Mouse (Mus musculus): ENCODE results near the gene Sh2b3. TPM values are rescaled to one million over a fixed set of nuclear protein-coding genes. Genes with fewer than 3 reads are reported as not detected.

Sh2b3 gene
- total and polyA plus RNA-seq, 2 experiments from 2014 or later: 6.4 to 23.8 TPM

DNA sequence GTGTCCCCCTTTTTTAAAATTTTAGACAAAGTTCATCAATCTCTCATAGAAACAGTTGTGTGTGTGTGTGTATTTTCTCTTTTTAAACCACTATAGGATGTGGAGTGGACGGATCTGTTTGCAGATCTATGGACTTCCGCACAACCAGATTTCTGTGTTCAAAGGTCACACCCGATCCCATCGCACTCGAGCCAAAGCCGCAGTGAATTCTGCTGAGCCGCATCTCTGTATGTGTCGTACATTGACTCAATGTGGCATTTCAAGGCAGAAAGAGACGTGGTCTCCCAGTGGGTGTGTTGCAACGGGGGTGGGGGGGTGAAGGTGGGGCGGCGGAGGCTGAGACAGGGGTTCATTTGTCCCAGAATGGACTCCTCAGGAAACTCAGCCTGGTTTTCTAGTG, 21.0 kb upstream of the Sh2b3 start:
- H3K4me3 ChIP-seq (ENCODE audit: low read depth, low read length): no peak overlapping the region
- no peak overlapping the region for H3K9ac ChIP-seq (replicated peaks; ENCODE audit: low read length, poor library complexity, severe bottlenecking)
- no peak for DNase-seq (ENCODE audit: low spot score)
- no peak for ATAC-seq (ENCODE audit: low FRiP score)
- WGBS: 87% methylated on average over 12 of the region's 12 CpGs
- H3K36me3 ChIP-seq (ENCODE audit: insufficient read depth, low read length): peaks cover 16% of the 10 kb centered on the region
- no peak overlapping the region for H3K27ac ChIP-seq (ENCODE audit: low read depth, low read length)
- no peaks in the 10 kb centered on the region for H3K4me1 ChIP-seq (ENCODE audit: insufficient read depth, low read length)
- no peak for TF ChIP-seq CTCF (IDR thresholded peaks at IDR 0.05)
- no peak overlapping the region for H3K4me2 ChIP-seq (ENCODE audit: low read depth, low read length, poor library complexity, severe bottlenecking)
- H3K9me3 ChIP-seq (ENCODE audit: low read length): peaks cover 5% of the 10 kb centered on the region; the same call in 1 of the 2 replicates
- no peaks in the 10 kb centered on the region for H3K27me3 ChIP-seq (ENCODE audit: insufficient read depth, low read length)

DNA sequence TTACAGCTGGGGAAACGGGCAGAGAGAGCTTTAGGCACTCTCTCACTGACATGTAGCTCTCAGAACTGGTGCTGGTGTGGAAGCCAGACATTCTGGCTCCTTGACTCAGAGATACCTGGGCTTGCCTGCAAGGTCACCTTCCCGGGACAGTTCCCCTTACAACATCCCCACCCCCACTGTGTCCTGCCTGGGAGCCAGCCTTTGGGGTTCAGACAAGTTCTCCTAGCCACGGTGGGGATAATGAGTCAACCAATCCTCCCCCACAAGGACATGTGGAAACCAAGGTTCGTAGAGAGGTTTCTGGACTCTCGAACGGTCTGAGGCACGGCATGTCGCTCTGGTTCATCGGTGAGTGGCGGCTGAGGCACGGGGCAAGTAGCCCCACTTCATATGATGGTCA, 19.3 kb upstream of the Sh2b3 start:
- TF ChIP-seq CTCF (IDR thresholded peaks at IDR 0.05): no peak
- Histone ChIP-seq H3K4me2 (ENCODE audit: low read depth, low read length, poor library complexity, severe bottlenecking) (no peak overlapping the region), H3K4me3 (ENCODE audit: low read depth, low read length) (no peak overlapping the region), H3K36me3 (ENCODE audit: insufficient read depth, low read length) (peaks cover 30% of the 10 kb centered on the region), H3K27me3 (ENCODE audit: insufficient read depth, low read length) (no peaks in the 10 kb centered on the region), H3K4me1 (ENCODE audit: insufficient read depth, low read length) (no peaks in the 10 kb centered on the region), H3K9me3 (ENCODE audit: low read length) (peaks cover 5% of the 10 kb centered on the region; the same call in 1 of the 2 replicates), H3K27ac (ENCODE audit: low read depth, low read length) (no peak overlapping the region), H3K9ac (replicated peaks; ENCODE audit: low read length, poor library complexity, severe bottlenecking) (no peak overlapping the region)
- 91% methylated on average over 11 of the region's 11 CpGs for WGBS
- ATAC-seq (ENCODE audit: low FRiP score) (no peak), DNase-seq (ENCODE audit: low spot score) (no peak)

DNA sequence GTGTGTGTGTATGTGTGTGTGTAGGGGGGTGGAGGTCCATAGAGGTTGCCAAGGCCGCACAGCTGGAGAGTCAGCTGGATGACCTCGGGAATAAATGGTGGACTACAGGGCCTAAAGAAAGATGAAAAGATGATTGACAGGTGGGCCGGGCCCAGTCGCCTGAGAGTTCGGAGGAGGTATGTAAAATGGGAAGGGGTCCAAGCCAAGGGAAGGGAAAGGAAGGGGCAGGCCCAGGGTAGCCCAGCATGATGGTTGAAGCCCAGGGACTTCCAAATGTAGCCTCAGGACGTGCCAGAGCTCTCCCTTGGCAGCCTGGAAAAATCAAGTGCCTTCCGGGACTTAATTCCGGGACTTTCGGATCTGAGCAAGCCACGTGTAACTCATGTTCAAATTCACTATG, 17.3 kb upstream of the Sh2b3 start:
- DNase-seq (ENCODE audit: low spot score): peak; percentile 51
- H3K4me2 ChIP-seq (ENCODE audit: low read depth, low read length, poor library complexity, severe bottlenecking): no peak overlapping the region
- no peak overlapping the region for H3K4me3 ChIP-seq (ENCODE audit: low read depth, low read length)
- TF ChIP-seq CTCF (IDR thresholded peaks at IDR 0.05): no peak
- peaks cover 24% of the 10 kb centered on the region for H3K36me3 ChIP-seq (ENCODE audit: insufficient read depth, low read length)
- no peak for ATAC-seq (ENCODE audit: low FRiP score)
- H3K9ac ChIP-seq (replicated peaks; ENCODE audit: low read length, poor library complexity, severe bottlenecking): no peak overlapping the region
- 43% methylated on average over 10 of the region's 10 CpGs for WGBS
- H3K4me1 ChIP-seq (ENCODE audit: insufficient read depth, low read length): peaks cover 13% of the 10 kb centered on the region
- no peaks in the 10 kb centered on the region for H3K27me3 ChIP-seq (ENCODE audit: insufficient read depth, low read length)
- no peaks in the 10 kb centered on the region for H3K9me3 ChIP-seq (ENCODE audit: low read length)
- H3K27ac ChIP-seq (ENCODE audit: low read depth, low read length): no peak overlapping the region

DNA sequence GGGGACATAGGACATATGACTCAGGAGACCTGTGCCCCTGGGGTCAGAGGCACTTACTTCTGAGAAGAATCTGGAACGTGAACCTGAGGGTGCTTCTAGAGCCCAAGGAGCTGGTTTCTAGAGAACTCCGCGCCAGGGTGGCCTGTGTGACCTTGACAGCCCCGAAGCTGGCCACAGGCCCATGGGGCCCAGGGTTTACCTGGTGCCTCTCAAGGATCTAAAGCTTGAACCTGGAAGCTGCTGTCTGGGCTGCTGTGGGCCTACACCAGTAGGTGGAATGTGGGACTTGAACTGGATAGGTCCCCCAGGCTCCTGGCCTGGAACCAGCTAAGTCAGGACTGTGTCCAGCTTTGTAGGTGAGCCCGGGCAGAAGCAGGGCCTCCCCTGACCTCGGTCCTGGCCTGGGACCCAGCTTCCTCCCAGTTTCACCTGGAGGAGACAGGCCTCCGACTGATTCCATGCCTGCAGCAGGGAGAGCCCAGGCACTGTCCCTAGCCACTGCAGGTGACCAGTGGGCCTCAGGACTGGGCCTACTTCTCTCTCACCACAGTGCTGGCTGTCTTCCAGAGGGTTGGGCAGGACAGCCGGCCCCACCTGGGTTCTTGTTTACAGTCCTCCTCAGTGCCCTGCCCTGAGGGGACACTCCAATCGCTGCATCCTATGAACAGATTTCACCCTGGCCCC, 16.1 kb upstream of the Sh2b3 start:
- Histone ChIP-seq H3K9me3 (ENCODE audit: low read length) (no peaks in the 10 kb centered on the region), H3K4me2 (ENCODE audit: low read depth, low read length, poor library complexity, severe bottlenecking) (no peak overlapping the region), H3K9ac (replicated peaks; ENCODE audit: low read length, poor library complexity, severe bottlenecking) (no peak overlapping the region), H3K27me3 (ENCODE audit: insufficient read depth, low read length) (no peaks in the 10 kb centered on the region), H3K27ac (ENCODE audit: low read depth, low read length) (no peak overlapping the region), H3K4me1 (ENCODE audit: insufficient read depth, low read length) (peaks cover 16% of the 10 kb centered on the region), H3K36me3 (ENCODE audit: insufficient read depth, low read length) (peaks cover 24% of the 10 kb centered on the region), H3K4me3 (ENCODE audit: low read depth, low read length) (no peak overlapping the region)
- no peak for DNase-seq (ENCODE audit: low spot score)
- no peak for TF ChIP-seq CTCF (IDR thresholded peaks at IDR 0.05)
- ATAC-seq (ENCODE audit: low FRiP score): no peak
- WGBS: 76% methylated on average over 9 of the region's 9 CpGs

DNA sequence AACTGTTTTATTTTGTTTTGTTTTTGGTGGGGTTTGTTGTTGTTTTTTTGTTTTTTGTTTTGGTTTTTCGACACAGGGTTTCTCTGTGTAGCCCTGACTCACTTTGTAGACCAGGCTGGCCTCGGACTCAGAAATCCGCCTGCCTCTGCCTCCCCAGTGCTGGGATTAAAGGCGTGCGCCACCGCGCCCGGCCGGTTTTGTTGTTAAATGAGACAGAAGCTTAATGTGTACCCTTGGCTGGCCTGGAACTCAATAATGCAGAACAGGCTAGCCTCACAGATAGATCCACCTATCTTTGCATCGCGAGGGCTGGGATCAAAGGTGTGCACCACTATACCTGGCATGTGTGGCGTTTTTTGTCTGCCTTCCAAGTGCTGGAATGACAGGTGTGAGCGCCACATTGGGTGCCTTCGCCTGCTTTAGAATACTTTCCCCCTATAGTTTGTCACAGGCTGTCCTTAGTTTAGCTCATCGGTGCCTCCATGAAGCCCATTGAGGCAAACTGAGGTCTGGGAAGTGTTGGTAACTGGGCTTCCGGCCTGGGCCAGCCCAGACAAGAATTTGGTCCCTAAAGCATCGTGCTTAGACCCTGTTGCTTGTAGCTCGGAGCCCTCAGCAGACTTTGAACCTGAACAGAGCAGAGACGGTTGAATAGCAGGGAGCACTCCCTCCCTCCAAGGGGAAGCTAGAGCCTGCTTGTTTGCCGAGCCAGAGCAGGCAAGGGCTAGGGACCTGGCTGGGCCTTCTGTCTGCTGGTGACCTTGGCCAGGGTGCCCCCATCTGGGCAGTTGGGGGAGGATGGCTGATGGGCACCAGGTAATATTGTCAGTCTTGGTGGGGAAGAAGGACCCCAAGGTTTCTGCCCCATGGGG, 12.3 kb upstream of the Sh2b3 start:
- Histone ChIP-seq H3K27me3 (ENCODE audit: insufficient read depth, low read length) (no peaks in the 10 kb centered on the region), H3K9ac (replicated peaks; ENCODE audit: low read length, poor library complexity, severe bottlenecking) (peak overlapping the region; percentile 82), H3K4me2 (ENCODE audit: low read depth, low read length, poor library complexity, severe bottlenecking) (peak overlapping the region; percentile 60), H3K36me3 (ENCODE audit: insufficient read depth, low read length) (peaks cover 24% of the 10 kb centered on the region), H3K27ac (ENCODE audit: low read depth, low read length) (no peak overlapping the region; the same call in 1 of the 2 replicates), H3K9me3 (ENCODE audit: low read length) (no peaks in the 10 kb centered on the region), H3K4me3 (ENCODE audit: low read depth, low read length) (peak overlapping the region; percentile 92), H3K4me1 (ENCODE audit: insufficient read depth, low read length) (peaks cover 16% of the 10 kb centered on the region)
- no peak for TF ChIP-seq CTCF (IDR thresholded peaks at IDR 0.05)
- DNase-seq (ENCODE audit: low spot score) (no peak), ATAC-seq (ENCODE audit: low FRiP score) (no peak)
- WGBS: 40% methylated on average over 20 of the region's 20 CpGs

DNA sequence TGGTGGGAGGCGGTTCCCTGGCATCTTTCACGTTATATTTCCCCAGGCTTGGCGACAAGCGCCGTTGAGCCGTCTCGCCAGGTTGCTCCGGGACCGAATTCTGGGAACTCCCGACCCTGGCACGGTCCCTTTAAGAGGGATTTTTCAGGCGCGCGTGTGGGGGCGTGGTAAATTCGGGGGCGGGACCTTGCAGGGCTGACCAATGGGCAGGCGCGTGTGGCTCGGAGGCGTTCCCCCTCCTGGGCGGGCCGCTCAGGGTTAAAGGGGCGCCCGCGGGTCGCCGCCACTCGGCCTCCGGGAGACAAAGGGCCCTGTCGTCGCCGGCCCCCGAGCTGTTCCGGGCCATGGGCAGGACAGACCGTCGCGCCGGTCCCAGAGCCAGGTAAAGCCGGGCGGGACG, 11.3 kb upstream of the Sh2b3 start, which contains the start of gene Pheta1:
Gene Pheta1, plus strand, starts transcription at position 242 of the 400 bp plus-strand sequence.
- no peaks in the 10 kb centered on the region for H3K9me3 ChIP-seq (ENCODE audit: low read length)
- peaks cover 5% of the 10 kb centered on the region; the same call in 1 of the 2 replicates for H3K27me3 ChIP-seq (ENCODE audit: insufficient read depth, low read length)
- peak within 1 kb of the TSS; percentile 92 for H3K4me3 ChIP-seq (ENCODE audit: low read depth, low read length)
- peak within 1 kb of the TSS; percentile 82 for H3K9ac ChIP-seq (replicated peaks; ENCODE audit: low read length, poor library complexity, severe bottlenecking)
- H3K36me3 ChIP-seq (ENCODE audit: insufficient read depth, low read length): peaks cover 20% of the 10 kb centered on the region
- peaks cover 16% of the 10 kb centered on the region for H3K4me1 ChIP-seq (ENCODE audit: insufficient read depth, low read length)
- peak; percentile 93 for DNase-seq (ENCODE audit: low spot score)
- peak within 1 kb of the TSS; percentile 12 for H3K27ac ChIP-seq (ENCODE audit: low read depth, low read length)
- ATAC-seq (ENCODE audit: low FRiP score): peak; percentile 86
- H3K4me2 ChIP-seq (ENCODE audit: low read depth, low read length, poor library complexity, severe bottlenecking): peak within 1 kb of the TSS; percentile 60
- WGBS: under 1% methylated on average over 42 of the region's 42 CpGs
- TF ChIP-seq CTCF (IDR thresholded peaks at IDR 0.05): 0 out of 2 replicates have a peak, but pooled peaks have one; percentile 2

Measured in midbrain, postnatal 0 days (tissue).